Mouse (Mus musculus) heart, embryonic 15.5 days (tissue): ENCODE measurements around the gene B4gat1. TPM values are rescaled to one million over a fixed set of nuclear protein-coding genes. Genes with fewer than 3 reads are reported as not detected.
"Not testable (repeated sequence)": the region's sequence is repeated elsewhere in the genome, so short reads cannot be mapped to it uniquely, and the experiment has no call there.

Source experiments
- ATAC-seq: fragments of 200-750 bp; cut with Nextera tagmentation; replicated peaks from 2 replicates; pipeline ENCODE4 v1.8.0; 2017; ENCODE audit warnings: low read depth, moderate TSS enrichment; ENCODE audit not compliant: insufficient number of reproducible peaks, insufficient read depth, low FRiP score
- H3K27ac ChIP-seq: fragments of 300-500 bp; sonication (generic); 2 replicates; pipeline ENCODE4 v1.5.1; 2015; ENCODE audit warnings: mild to moderate bottlenecking, inconsistent platforms
- H3K27me3 ChIP-seq: fragments of 300-500 bp; sonication (generic); 2 replicates; pipeline ENCODE4 v1.6.1; 2015; ENCODE audit warnings: inconsistent platforms
- H3K36me3 ChIP-seq: fragments of 300-500 bp; sonication (generic); 2 replicates; pipeline ENCODE4 v1.6.1; 2015; ENCODE audit warnings: mild to moderate bottlenecking, inconsistent platforms
- H3K4me1 ChIP-seq: fragments of 300-500 bp; sonication (generic); replicated peaks from 2 replicates; pipeline ENCODE4 v1.6.1; 2015; ENCODE audit warnings: inconsistent platforms
- H3K4me2 ChIP-seq: fragments of 300-500 bp; sonication (generic); 2 replicates; pipeline ENCODE4 v1.6.1; 2015; ENCODE audit warnings: inconsistent platforms, mild to moderate bottlenecking, moderate library complexity
- H3K4me3 ChIP-seq: fragments of 300-500 bp; sonication (generic); 2 replicates; pipeline ENCODE4 v1.5.1; 2015; ENCODE audit warnings: mild to moderate bottlenecking, inconsistent platforms
- H3K9ac ChIP-seq: fragments of 300-500 bp; sonication (generic); 2 replicates; pipeline ENCODE4 v1.6.1; 2015; ENCODE audit warnings: mild to moderate bottlenecking, inconsistent platforms
- H3K9me3 ChIP-seq: fragments of 300-500 bp; sonication (generic); replicated peaks from 2 replicates; pipeline ENCODE4 v1.6.1; 2016; ENCODE audit warnings: inconsistent platforms
- WGBS: fragments of 180-500 bp; shearing (Covaris S2); methylation state at CpG from one replicate; pipeline ENCODE4 v1.1.7; 2015; ENCODE audit warnings: mixed read lengths; 5-methylcytosine and 5-hydroxymethylcytosine counted together
- polyA plus RNA-seq: library from polyadenylated mRNA; unstranded; fragments of >200 nt; fragmentation: Nextera tagmentation; extraction: Ambion mirVana; gene quantifications from 2 replicates; pipeline ENCODE4 v1.2.1, GENCODE M21; 2015

The B4gat1 gene
- 43.1 and 43.6 TPM in 2 replicates for polyA plus RNA-seq

DNA sequence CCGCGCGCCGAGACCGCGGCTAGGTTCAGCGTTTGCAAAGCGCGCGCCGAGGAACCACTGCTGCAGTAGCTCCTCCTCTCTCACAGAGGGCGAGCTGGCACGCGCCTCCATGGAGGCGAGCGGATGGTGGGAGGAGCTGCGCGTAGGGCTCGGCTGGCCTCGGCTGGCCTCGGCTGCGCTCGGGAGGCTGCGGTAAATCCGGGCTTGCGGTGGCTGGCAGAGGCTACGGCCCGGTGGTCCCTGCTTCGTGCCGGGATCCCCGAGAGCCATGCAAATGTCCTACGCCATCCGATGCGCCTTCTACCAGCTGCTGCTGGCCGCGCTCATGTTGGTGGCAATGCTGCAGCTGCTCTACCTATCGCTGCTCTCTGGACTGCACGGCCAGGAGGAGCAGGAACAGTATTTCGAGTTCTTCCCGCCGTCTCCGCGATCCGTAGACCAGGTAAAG is at the start of gene B4gat1, which contains the start of gene AC124502.3:
Gene B4gat1 (plus strand): TSS at position 118 of the 448 bp plus-strand sequence.
Gene AC124502.3 (plus strand): TSS at position 183 of the 448 bp plus-strand sequence.
- peak within 1 kb of the TSS; percentile 84 for H3K4me3 ChIP-seq
- H3K4me1 ChIP-seq = peaks cover 36% of the 10 kb centered on the region
- no peaks in the 10 kb centered on the region for H3K36me3 ChIP-seq
- peak; percentile 90 for ATAC-seq
- peak within 1 kb of the TSS; percentile 77 for H3K27ac ChIP-seq
- H3K4me2 ChIP-seq = peak within 1 kb of the TSS; percentile 98
- H3K27me3 ChIP-seq = no peaks in the 10 kb centered on the region
- no peaks in the 10 kb centered on the region for H3K9me3 ChIP-seq
- H3K9ac ChIP-seq = peak within 1 kb of the TSS; percentile 94
- WGBS = under 1% methylated on average over 42 of the region's 44 CpGs

DNA sequence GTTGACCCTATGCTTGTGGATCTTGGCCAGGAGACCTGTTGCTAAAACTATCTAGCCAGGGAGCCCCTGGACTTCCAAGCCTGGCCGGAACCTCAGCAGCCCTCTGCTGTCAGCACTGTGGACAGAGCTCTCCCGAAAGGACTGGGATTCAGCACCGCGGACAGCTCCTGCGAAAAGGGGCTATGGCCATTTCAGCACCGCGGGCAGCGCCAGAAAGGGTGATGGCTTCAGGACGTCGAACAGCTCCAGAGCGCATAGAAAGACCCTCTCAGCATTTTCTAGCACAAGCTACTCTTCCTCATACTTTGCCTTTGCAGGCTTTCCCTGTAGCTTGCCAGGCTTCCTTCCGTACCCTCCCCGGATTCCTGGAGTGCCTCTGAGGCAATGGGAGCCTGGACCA is 49.6 kb upstream of the B4gat1 start:
- no peak for ATAC-seq
- Histone ChIP-seq H3K27me3 (peaks cover 43% of the 10 kb centered on the region), H3K9ac (no peak overlapping the region), H3K4me1 (peaks cover 36% of the 10 kb centered on the region), H3K4me2 (no peak overlapping the region), H3K9me3 (no peaks in the 10 kb centered on the region), H3K36me3 (no peaks in the 10 kb centered on the region), H3K4me3 (no peak overlapping the region), H3K27ac (no peak overlapping the region)
- WGBS = 2% methylated on average over 13 of the region's 13 CpGs

DNA sequence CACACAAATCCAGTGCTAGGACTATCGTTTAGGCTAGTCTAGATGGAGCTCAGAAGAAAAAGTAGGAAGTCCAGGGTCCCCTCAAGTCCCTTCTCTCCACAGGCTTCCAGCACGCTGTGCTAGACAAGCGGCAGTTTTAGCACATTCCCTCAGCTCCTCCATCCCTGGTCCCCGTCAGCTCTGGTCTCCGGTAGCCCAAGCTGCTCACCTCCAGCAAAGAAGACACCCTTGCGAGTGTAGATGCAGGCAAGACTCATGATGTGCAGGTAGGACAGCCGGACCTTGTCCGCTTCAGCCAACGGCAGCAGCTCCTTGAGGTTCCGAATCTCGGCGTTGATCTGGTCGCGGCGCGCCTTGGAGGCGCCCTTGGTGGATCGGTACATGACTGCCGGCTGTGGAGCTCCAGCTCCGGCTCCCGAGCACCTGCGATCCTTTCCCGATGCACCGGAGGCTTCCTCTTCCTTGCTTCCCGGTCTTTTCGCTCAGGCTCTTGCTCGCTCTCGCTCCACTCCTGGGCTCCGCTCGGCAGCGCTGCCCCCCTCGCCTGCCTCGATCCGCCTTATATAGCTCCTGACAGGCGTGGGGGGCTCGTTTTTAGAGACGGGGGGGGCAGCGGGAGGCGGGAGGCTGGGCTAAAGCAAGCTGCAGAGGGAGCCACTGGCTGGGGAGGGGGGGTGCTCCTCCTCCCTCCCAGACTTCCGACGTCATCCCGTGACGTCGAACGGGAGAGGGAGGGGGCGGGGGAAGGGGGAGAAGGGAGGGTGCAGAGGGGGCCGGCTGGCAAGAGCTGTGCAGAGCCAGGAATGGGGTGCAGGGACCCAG is 49.0 kb upstream of the B4gat1 start:
- no peaks in the 10 kb centered on the region for H3K36me3 ChIP-seq

DNA sequence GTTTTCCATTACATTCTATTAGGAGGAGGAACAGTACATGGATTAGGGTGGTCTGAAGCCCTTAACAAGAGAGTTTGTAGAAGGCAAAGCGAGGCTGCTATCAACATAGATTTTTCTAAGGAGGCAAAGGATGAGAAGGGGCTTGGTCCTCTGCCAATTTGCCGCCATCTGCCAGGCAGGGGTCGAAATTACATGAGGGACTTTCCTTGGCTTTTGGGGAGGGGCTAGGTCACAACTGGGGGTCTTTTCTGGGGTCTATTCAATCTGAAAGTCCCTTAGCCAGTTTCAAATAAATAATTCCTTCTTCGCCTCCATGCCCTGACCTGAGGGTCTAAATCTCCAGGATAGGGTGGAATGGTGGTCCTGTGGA is 48.4 kb upstream of the B4gat1 start, which contains the start of gene Npas4:
Gene Npas4 (minus strand): TSS at position 61 of the 370 bp plus-strand sequence.
- H3K36me3 ChIP-seq = no peaks in the 10 kb centered on the region
- no peak within 1 kb of the TSS for H3K9ac ChIP-seq
- peaks cover 31% of the 10 kb centered on the region for H3K27me3 ChIP-seq
- WGBS = 18% methylated on average over 4 of the region's 4 CpGs
- peaks cover 36% of the 10 kb centered on the region for H3K4me1 ChIP-seq
- no peak for ATAC-seq
- no peak within 1 kb of the TSS for H3K27ac ChIP-seq
- H3K4me2 ChIP-seq = peak within 1 kb of the TSS; percentile 52
- no peak within 1 kb of the TSS; the same call in 1 of the 2 replicates for H3K4me3 ChIP-seq
- no peaks in the 10 kb centered on the region for H3K9me3 ChIP-seq

More for the DNA sequence above, 49.0 kb upstream of the B4gat1 start:
- H3K4me1 ChIP-seq = peaks cover 36% of the 10 kb centered on the region
- no peak overlapping the region for H3K9ac ChIP-seq
- H3K4me2 ChIP-seq = no peak overlapping the region
- H3K9me3 ChIP-seq = no peaks in the 10 kb centered on the region
- ATAC-seq = no peak
- 17% methylated on average over 47 of the region's 47 CpGs for WGBS
- no peak overlapping the region for H3K4me3 ChIP-seq
- H3K27me3 ChIP-seq = peaks cover 37% of the 10 kb centered on the region
- no peak overlapping the region for H3K27ac ChIP-seq

DNA sequence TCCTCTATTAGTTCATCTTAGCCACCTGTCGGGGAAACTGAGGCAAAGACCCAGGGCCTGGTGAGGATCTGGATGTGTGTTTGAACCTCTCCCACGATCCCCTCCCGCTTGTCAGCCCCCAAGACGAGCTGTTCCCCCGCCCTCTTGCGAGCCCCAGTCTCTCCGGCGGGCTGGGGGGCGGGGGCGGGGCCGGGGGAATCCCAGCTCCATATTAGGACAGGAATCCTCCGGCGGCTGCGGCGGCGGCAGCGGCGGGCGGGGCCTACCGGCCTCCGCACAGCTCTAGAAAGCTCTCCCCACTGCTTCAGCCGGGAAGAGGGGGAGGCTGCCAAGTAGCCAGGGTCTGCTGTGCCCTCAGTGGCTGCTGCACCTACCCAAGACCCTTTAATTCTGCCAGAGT is 47.9 kb upstream of the B4gat1 start:
- WGBS = 1% methylated on average over 21 of the region's 22 CpGs
- peak overlapping the region; percentile 52 for H3K4me2 ChIP-seq

DNA sequence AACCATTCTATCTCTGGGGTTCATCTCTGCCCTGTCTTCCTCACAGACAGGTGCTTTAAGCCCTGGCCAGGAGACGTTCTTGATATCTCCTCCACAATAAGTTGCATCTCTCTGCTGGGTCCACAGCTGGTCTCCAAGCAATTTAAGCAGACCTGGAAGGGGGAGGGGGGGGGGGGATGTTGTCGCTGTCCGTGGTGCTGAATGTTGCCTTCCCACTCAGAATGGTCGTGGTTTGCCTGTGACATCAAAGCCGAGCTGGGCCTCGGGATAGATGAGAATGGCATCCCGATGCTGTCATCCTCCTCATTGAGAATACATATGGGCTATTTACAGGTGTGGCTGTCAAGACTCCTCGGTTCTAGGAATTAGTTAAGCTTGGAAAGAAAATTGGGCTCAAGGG is 46.3 kb upstream of the B4gat1 start:
- Histone ChIP-seq H3K36me3 (no peaks in the 10 kb centered on the region), H3K4me3 (no peak overlapping the region), H3K4me2 (0 out of 2 replicates have a peak overlapping the region, but pooled peaks have one; percentile 23), H3K27ac (peak overlapping the region; percentile 51), H3K27me3 (peaks cover 23% of the 10 kb centered on the region), H3K4me1 (peaks cover 36% of the 10 kb centered on the region), H3K9ac (no peak overlapping the region), H3K9me3 (no peaks in the 10 kb centered on the region)
- no peak for ATAC-seq
- WGBS = 8% methylated on average over 8 of the region's 8 CpGs

More for the DNA sequence above, 47.9 kb upstream of the B4gat1 start:
- ATAC-seq = no peak
- Histone ChIP-seq H3K9ac (no peak overlapping the region), H3K4me1 (peaks cover 36% of the 10 kb centered on the region), H3K27ac (no peak overlapping the region), H3K36me3 (no peaks in the 10 kb centered on the region), H3K27me3 (peaks cover 30% of the 10 kb centered on the region), H3K9me3 (no peaks in the 10 kb centered on the region), H3K4me3 (no peak overlapping the region; the same call in 1 of the 2 replicates)

DNA sequence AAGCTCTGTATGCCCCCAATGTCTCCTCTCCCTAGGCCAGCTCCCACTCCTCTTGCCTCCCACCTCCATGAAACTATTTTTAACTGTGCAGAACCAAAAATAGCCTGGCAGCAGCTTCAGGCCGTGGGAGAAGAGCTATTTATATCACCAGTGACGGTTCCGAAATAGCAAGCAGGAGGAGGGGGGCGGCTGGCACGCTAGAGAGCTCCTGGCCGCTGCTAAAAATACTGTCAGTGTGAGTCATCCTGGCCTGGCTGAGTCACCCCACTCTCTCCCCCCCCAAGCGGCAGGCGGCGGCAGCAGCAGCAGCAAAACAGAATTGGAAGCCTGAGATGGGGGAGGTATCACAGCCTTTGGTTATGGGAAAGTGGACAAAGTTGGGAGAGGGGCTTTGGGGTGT is 45.7 kb upstream of the B4gat1 start:
- Histone ChIP-seq H3K27ac (peak overlapping the region; percentile 51), H3K36me3 (no peaks in the 10 kb centered on the region), H3K9ac (no peak overlapping the region), H3K4me1 (peaks cover 36% of the 10 kb centered on the region), H3K27me3 (peaks cover 23% of the 10 kb centered on the region), H3K4me3 (no peak overlapping the region), H3K9me3 (no peaks in the 10 kb centered on the region), H3K4me2 (0 out of 2 replicates have a peak overlapping the region, but pooled peaks have one; percentile 23)
- under 1% methylated on average over 9 of the region's 9 CpGs for WGBS
- ATAC-seq = peak; percentile 94

DNA sequence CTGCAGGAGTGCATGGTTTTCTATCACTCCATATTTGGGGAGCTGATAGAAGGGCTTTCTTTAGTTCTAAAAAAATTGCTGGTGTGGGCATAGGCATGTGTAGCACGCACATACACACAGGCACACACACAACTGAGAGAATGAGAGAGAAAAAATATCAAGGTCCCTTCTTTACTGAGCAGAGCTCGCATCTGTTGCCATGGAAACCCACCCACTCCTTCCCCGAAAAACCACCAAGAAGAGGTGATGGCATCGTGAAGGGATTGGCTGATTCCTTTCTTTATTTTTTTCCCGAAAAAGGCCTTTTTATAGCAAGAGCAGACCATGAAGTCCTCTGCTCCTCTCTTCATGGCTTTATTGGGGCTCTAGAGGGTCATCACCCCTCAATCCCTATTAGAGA is 44.6 kb upstream of the B4gat1 start:
- Histone ChIP-seq H3K4me1 (peaks cover 36% of the 10 kb centered on the region), H3K27ac (no peak overlapping the region)

DNA sequence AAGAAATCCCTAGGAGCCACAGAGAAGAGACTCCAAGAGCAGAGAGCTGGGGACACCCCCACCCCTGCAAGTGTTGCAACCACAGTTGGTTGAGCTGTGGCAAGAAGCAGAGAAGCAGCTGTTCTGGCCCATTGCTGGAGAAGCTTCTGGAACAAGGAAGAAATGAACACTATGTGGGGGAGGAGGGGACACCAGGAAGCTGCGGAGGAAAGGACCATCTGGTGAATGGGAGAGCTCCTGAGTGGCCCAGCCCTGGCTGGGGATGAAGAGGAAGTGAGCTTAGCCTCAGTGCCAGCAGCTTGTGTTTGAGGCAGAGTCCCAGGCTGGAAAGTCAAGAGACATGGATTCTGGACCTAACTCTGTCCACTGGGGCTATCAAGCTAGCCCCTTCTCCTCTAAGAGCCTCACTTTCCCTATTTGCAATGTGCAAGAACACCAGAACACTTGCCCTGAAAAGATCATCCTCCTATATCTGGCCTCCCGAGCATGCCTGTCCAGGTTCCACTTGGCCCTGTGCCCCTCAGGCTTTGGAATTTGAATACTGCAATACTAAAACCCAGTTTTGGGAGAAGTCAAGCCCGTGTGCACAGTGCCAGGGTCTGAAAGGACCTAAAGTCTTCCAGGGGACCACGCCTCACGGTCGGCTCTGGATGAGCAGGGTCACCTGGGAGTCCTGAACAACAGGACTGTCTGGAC is 39.0 kb upstream of the B4gat1 start:
- no peaks in the 10 kb centered on the region for H3K9me3 ChIP-seq
- no peak overlapping the region for H3K4me2 ChIP-seq
- no peaks in the 10 kb centered on the region for H3K27me3 ChIP-seq
- no peaks in the 10 kb centered on the region for H3K36me3 ChIP-seq
- no peak for ATAC-seq
- WGBS = 49% methylated on average over 6 of the region's 6 CpGs
- H3K4me1 ChIP-seq = peaks cover 10% of the 10 kb centered on the region
- no peak overlapping the region for H3K9ac ChIP-seq
- no peak overlapping the region for H3K4me3 ChIP-seq
- H3K27ac ChIP-seq = no peak overlapping the region

More for the DNA sequence above, 44.6 kb upstream of the B4gat1 start:
- Histone ChIP-seq H3K4me3 (no peak overlapping the region), H3K9me3 (no peaks in the 10 kb centered on the region), H3K27me3 (peaks cover 23% of the 10 kb centered on the region), H3K36me3 (no peaks in the 10 kb centered on the region), H3K4me2 (no peak overlapping the region), H3K9ac (no peak overlapping the region)
- no peak for ATAC-seq
- WGBS = 59% methylated on average over 5 of the region's 5 CpGs

DNA sequence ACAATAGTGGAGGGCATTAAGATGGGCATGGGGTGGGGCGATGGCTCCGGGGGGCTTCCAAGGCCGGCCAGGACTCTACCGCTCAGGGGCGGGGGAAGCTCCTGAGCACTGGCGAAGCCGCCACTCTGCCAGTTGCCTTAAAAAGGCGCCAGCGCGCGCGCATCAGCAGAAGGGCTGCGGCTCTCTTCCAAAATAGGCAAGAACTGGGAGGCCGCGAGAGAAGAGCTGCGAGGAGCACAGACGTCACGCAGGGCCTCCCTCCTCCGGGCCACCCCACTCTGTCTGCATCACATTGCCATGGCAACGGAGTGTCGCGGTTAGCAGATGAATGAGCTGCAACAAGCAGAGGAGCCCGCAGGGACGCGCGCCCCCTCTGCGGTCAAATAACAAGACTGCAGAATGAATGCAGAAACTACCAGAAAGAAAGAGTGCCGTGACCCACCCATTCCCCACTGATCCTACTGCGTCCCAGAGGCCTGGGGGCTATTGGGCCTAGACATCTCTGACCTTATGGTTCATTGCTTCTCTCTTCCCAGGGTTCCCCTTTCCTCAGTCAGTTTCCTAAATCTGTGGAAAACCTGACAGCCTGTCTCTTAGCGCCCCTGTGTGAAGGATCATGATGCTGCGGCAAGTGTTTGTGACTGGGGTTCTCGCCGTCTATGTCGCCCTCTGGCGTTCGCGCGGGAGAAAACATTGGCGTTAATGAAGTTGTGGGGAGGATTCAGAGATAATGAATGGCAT is 36.8 kb upstream of the B4gat1 start:
- Histone ChIP-seq H3K9ac (peak overlapping the region; percentile 39), H3K36me3 (no peaks in the 10 kb centered on the region), H3K4me2 (peak overlapping the region; percentile 68), H3K4me1 (peaks cover 10% of the 10 kb centered on the region), H3K4me3 (peak overlapping the region; percentile 37), H3K9me3 (no peaks in the 10 kb centered on the region), H3K27ac (peak overlapping the region; percentile 50), H3K27me3 (no peaks in the 10 kb centered on the region)
- peak; percentile 84 for ATAC-seq
- 1% methylated on average over 39 of the region's 39 CpGs for WGBS

DNA sequence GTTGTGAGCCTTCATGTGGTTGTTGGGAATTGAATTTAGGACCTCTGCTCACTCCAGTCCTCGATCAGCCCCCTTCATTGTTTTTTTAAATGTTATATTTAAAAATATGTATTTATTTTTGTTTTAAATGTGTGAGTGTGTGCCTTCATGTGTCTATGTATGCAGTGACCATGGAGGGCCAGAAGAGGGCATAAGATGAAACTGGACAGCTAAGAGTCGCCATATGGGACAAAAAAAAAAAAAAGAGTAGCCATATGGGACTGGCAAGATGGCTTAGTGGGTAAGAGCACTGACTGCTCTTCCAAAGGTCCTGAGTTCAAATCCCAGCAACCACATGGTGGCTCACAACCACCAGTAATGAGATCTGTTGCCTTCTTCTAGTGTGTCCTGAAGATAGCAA is 35.0 kb upstream of the B4gat1 start:
- not testable (repeated sequence) for H3K4me2 ChIP-seq, H3K9me3 ChIP-seq, H3K4me3 ChIP-seq, H3K27me3 ChIP-seq, H3K9ac ChIP-seq, H3K4me1 ChIP-seq, H3K36me3 ChIP-seq, ATAC-seq, H3K27ac ChIP-seq
- WGBS = 46% methylated on average over 2 of the region's 2 CpGs
